14 mouse cellular contexts compared by ENCODE assay signal in the genomic region with DNA sequence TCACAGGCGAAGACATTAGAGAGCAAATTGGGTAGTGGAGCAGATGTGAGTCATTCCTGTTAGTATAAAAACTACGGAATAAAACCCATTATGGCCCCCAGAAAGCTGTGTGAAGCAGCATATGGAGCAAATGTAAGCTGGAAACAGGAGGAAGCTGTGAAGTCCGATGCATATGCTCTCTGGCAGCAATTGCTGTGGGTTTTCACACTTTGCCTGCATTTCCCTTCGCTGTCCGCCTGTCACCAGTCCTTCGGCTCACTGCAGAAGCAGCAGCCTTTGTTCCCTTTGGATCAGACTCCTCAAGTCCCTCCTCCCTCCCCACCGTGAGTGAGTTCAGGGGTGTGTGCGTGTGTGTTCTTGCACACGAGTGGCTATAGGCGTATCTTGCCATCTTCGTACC. TPM values are rescaled to one million over a fixed set of nuclear protein-coding genes. Genes with fewer than 3 reads are reported as not detected.
DNase-seq lines count a peak whose midpoint lies in the region; ATAC-seq lines count a peak whose summit lies in the region.
"Had no signal": no experiment of that assay in that cellular context is flagged by ENCODE, and none has a peak within 500 bp of the region (broad histone marks: within the 10 kb centered on the region; RNA-seq: fewer than 3 reads in every experiment).

No protein-coding gene starts in this region.

- 24% methylated on average over 11 of the region's 11 CpGs for WGBS in forebrain, embryonic 14.5 days
- WGBS in liver, embryonic 11.5 days = 56% methylated on average over 11 of the region's 11 CpGs

- peaks cover 9% of the 10 kb centered on the region; the same call in 1 of the 2 replicates for H3K27me3 ChIP-seq in forebrain, embryonic 14.5 days (replicated peaks; ENCODE audit: control insufficient read depth, insufficient read depth, low read length)
- H3K27me3 ChIP-seq in liver, embryonic 11.5 days (replicated peaks; ENCODE audit: control insufficient read depth, insufficient read depth, low read length) = peaks cover 48% of the 10 kb centered on the region

- H3K4me3 ChIP-seq in forebrain, embryonic 14.5 days (ENCODE audit: low read depth, low read length) = no peak overlapping the region
- H3K4me3 ChIP-seq in liver, embryonic 11.5 days (ENCODE audit: low read depth, low read length) = no peak overlapping the region
- H3K4me3 ChIP-seq: embryonic facial prominence, embryonic 13.5 days had no signal

- no peak overlapping the region for H3K4me2 ChIP-seq in forebrain, embryonic 14.5 days (ENCODE audit: low read length)
- no peak overlapping the region for H3K4me2 ChIP-seq in liver, embryonic 11.5 days
- H3K4me2 ChIP-seq: embryonic facial prominence, embryonic 13.5 days had no signal

- no peaks in the 10 kb centered on the region for H3K9me3 ChIP-seq in forebrain, embryonic 14.5 days (replicated peaks; ENCODE audit: control insufficient read depth, low read length)
- H3K9me3 ChIP-seq in liver, embryonic 11.5 days (ENCODE audit: control insufficient read depth, low read length) = no peaks in the 10 kb centered on the region
- H3K9me3 ChIP-seq: embryonic facial prominence, embryonic 13.5 days had no signal

- peak overlapping the region; percentile 79 for H3K27ac ChIP-seq in forebrain, embryonic 14.5 days (ENCODE audit: low read depth, low read length)
- no peak overlapping the region for H3K27ac ChIP-seq in liver, embryonic 11.5 days (ENCODE audit: low read depth, low read length)
- H3K27ac ChIP-seq: embryonic facial prominence, embryonic 13.5 days had no signal

- DNase-seq in layer of hippocampus, adult 8-10 months (ENCODE audit: low spot score in 2 of 2) = peak; percentile 47 to 58
- no peak for DNase-seq in layer of hippocampus, postnatal 25 days (ENCODE audit: extremely low spot score in 1 of 2, low spot score in 1 of 2)
- peak; percentile 87 for DNase-seq in forebrain, embryonic 14.5 days (ENCODE audit: low spot score)
- peak; percentile 49 to 84 for DNase-seq in left cerebral cortex, adult 9 months (ENCODE audit: low spot score in 2 of 2)
- peak; percentile 23 for DNase-seq in right cerebral cortex, postnatal 14 days
- no peak for DNase-seq in spleen, postnatal 4 days (ENCODE audit: low spot score in 2 of 2)
- DNase-seq in embryo, embryonic 9.5 days (ENCODE audit: extremely low spot score) = no peak
- DNase-seq in liver, embryonic 11.5 days (ENCODE audit: low spot score) = no peak
- DNase-seq: gastrocnemius, postnatal 25 days; heart, postnatal 36 days; lung, adult 2 months; thymus, postnatal 14 days had no signal

- peak; percentile 67 for ATAC-seq in forebrain, embryonic 14.5 days
- ATAC-seq in liver, embryonic 11.5 days (replicated peaks; ENCODE audit: low FRiP score) = no peak
- ATAC-seq: CD4-positive, CD25-positive, alpha-beta regulatory T cell, adult 4 months had no signal

- no peaks in the 10 kb centered on the region for H3K36me3 ChIP-seq in forebrain, embryonic 14.5 days (ENCODE audit: control insufficient read depth, insufficient read depth, low read length)
- no peaks in the 10 kb centered on the region for H3K36me3 ChIP-seq in liver, embryonic 11.5 days (ENCODE audit: control insufficient read depth, insufficient read depth, low read length)
- H3K36me3 ChIP-seq: embryonic facial prominence, embryonic 13.5 days had no signal

- peaks cover 35% of the 10 kb centered on the region for H3K4me1 ChIP-seq in forebrain, embryonic 14.5 days (ENCODE audit: control insufficient read depth, insufficient read depth, low read length)
- no peaks in the 10 kb centered on the region; the same call in 1 of the 2 replicates for H3K4me1 ChIP-seq in liver, embryonic 11.5 days (replicated peaks; ENCODE audit: control insufficient read depth, insufficient read depth, low read length)

- no peak overlapping the region for H3K9ac ChIP-seq in forebrain, embryonic 14.5 days (ENCODE audit: low read length)
- no peak overlapping the region for H3K9ac ChIP-seq in liver, embryonic 11.5 days (ENCODE audit: low read depth, low read length)
- H3K9ac ChIP-seq: embryonic facial prominence, embryonic 13.5 days had no signal

RNA-seq across cellular contexts. Expression of gene Galnt14, which starts 3.1 kb away (rescaled TPM):
- total RNA-seq in layer of hippocampus, adult 8-10 months (2022) = 10 to 100 TPM; 21.5 to 29.1 (median 24.0) TPM
- total RNA-seq in layer of hippocampus, postnatal 25 days (2021) = 10 to 100 TPM; 18.9 to 21.9 TPM
- 7.1 and 9.4 TPM in 2 replicates for polyA plus RNA-seq in forebrain, embryonic 14.5 days (2014; fragmentation: Nextera tagmentation; extraction: Ambion mirVana)
- 0.84 and 1.4 TPM in 2 replicates for polyA plus RNA-seq in liver, embryonic 11.5 days (2014; fragmentation: Nextera tagmentation; extraction: Ambion mirVana)
- total RNA-seq: gastrocnemius, postnatal 25 days; heart, postnatal 36 days had no signal
- polyA plus RNA-seq: lung, adult 2 months had no signal

Comparison
In these comparisons a context has a peak if more than half of its experiments do, and no peak if none do; other contexts are left out.
1. DNase-seq: peak in layer of hippocampus, adult 8-10 months (2 of 2), forebrain, embryonic 14.5 days (single experiment), left cerebral cortex, adult 9 months (2 of 2) and right cerebral cortex, postnatal 14 days (single experiment); none in layer of hippocampus, postnatal 25 days (0 of 2), spleen, postnatal 4 days (0 of 2), embryo, embryonic 9.5 days (single experiment) and liver, embryonic 11.5 days (single experiment).